Mouse (Mus musculus): Measurements from ENCODE around the gene Wars.

Gene Wars

GRCm38 (mm10) chr12:108906398-108906797 lies 12.4 kb upstream of the Wars start:
- no peak for DNase-seq (ENCODE audit: low spot score)

GRCm38 (mm10) chr12:108905620-108906302 lies 11.8 kb upstream of the Wars start:
- no peak for DNase-seq (ENCODE audit: low spot score)

GRCm38 (mm10) chr12:108904276-108904653 lies 10.3 kb upstream of the Wars start:
- DNase-seq (ENCODE audit: low spot score): no peak

- no peak for DNase-seq (ENCODE audit: low spot score)
Observed at GRCm38 (mm10) chr12:108903600-108904275, 9.8 kb upstream of the Wars start.

GRCm38 (mm10) chr12:108902940-108903339 lies 9.0 kb upstream of the Wars start:
- no peak for DNase-seq (ENCODE audit: low spot score)

GRCm38 (mm10) chr12:108901346-108901745 lies 7.4 kb upstream of the Wars start:
- no peak for DNase-seq (ENCODE audit: low spot score)

- no peak for DNase-seq (ENCODE audit: low spot score)
Observed at GRCm38 (mm10) chr12:108896006-108896405, 2.0 kb upstream of the Wars start.

- DNase-seq (ENCODE audit: low spot score): no peak
Observed at GRCm38 (mm10) chr12:108894432-108894816, 450 bp upstream of the Wars start.

GRCm38 (mm10) chr12:108892989-108893714 lies 822 bp downstream of the Wars start, which contains the start of gene Wdr25:
TSS of gene Wdr25 (plus strand) at chr12:108893631.
- no peak for DNase-seq (ENCODE audit: low spot score)

- no peak for DNase-seq (ENCODE audit: low spot score)
Observed at GRCm38 (mm10) chr12:108888632-108889031, 5.3 kb downstream of the Wars start.

GRCm38 (mm10) chr12:108887077-108887476 lies 6.9 kb downstream of the Wars start:
- no peak for DNase-seq (ENCODE audit: low spot score)

- DNase-seq (ENCODE audit: low spot score): no peak
Observed at GRCm38 (mm10) chr12:108885906-108886305, 8.1 kb downstream of the Wars start.

GRCm38 (mm10) chr12:108882776-108883175 lies 11.2 kb downstream of the Wars start:
- no peak for DNase-seq (ENCODE audit: low spot score)

- no peak for DNase-seq (ENCODE audit: low spot score)
Observed at GRCm38 (mm10) chr12:108881192-108881591, 12.8 kb downstream of the Wars start.

- no peak for DNase-seq (ENCODE audit: low spot score)
Observed at GRCm38 (mm10) chr12:108880606-108881005, 13.4 kb downstream of the Wars start.

GRCm38 (mm10) chr12:108879138-108879537 lies 14.8 kb downstream of the Wars start:
- DNase-seq (ENCODE audit: low spot score): no peak

GRCm38 (mm10) chr12:108873122-108873521 lies 20.9 kb downstream of the Wars start:
- no peak for DNase-seq (ENCODE audit: low spot score)

GRCm38 (mm10) chr12:108869575-108869974 lies 24.4 kb downstream of the Wars start:
- no peak for DNase-seq (ENCODE audit: low spot score)

GRCm38 (mm10) chr12:108865007-108865494 lies 28.9 kb downstream of the Wars start:
- no peak for DNase-seq (ENCODE audit: low spot score)

- DNase-seq (ENCODE audit: low spot score): no peak
Observed at GRCm38 (mm10) chr12:108858486-108858885, 35.5 kb downstream of the Wars start.

- no peak for DNase-seq (ENCODE audit: low spot score)
Observed at GRCm38 (mm10) chr12:108857589-108858184, 36.3 kb downstream of the Wars start.

- DNase-seq (ENCODE audit: low spot score): no peak
Observed at GRCm38 (mm10) chr12:108857109-108857508, 36.9 kb downstream of the Wars start.
